Mouse (Mus musculus) right cerebral cortex, postnatal 36 days (tissue): ENCODE results near the gene 4833420G17Rik.
A peak's percentile ranks its signal among the peaks of the same experiment; 100 is the strongest.
"Not testable (repeated sequence)": the region's sequence is repeated elsewhere in the genome, so short reads cannot be mapped to it uniquely, and the experiment has no call there.

Experiments used
- DNase-seq, 2 experiments: peaks; one replicate each; pipeline ENCODE4 v3.0.0; 2022; ENCODE audit warnings: low spot score in 2 of 2, mixed read lengths in 1 of 2

4833420G17Rik gene

GRCm38 (mm10) chr13:119462596-119463560 is at the start of gene 4833420G17Rik:
Gene 4833420G17Rik (plus strand): TSS chr13:119462768.
- peak; percentile 77 to 89 for DNase-seq

DNA sequence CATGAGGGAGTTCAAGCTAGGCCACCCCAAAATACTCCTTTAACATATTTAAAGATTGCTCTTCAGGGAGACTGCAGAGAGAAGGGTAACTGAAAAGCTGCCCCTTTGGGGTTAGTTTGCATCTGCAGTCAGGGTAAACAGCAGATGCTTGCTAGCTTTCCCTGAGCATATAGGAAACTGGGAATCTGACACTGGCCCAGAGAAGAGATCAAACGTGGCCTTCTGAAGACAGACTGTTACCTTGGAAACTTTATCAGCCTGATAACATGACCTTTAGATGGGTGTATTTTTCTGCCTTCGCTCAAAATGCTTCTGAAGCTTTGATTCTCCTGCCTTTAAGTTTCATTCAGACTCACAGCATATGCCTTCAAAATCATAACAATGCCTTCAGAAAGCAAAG is 49.5 kb upstream of the 4833420G17Rik start:
- DNase-seq = no peak

DNA sequence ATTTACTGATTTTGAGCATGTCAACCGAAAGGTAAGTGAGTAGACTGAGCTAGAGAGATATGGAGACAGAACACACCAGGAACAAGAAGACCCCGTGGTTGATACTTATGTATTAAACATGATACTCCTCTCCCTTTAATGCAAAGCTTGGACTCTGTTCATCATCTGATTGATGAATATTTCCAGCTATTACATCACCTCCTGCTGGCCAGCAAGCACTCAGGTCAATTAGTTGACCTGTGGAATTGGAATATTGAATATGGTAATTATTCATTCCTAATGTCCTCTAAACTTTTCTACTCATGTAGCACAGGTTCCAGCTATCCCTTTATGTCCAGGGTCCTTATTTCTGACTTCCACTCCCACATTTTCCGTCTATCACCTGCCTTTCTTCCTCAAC is 44.1 kb upstream of the 4833420G17Rik start:
- no peak for DNase-seq

DNA sequence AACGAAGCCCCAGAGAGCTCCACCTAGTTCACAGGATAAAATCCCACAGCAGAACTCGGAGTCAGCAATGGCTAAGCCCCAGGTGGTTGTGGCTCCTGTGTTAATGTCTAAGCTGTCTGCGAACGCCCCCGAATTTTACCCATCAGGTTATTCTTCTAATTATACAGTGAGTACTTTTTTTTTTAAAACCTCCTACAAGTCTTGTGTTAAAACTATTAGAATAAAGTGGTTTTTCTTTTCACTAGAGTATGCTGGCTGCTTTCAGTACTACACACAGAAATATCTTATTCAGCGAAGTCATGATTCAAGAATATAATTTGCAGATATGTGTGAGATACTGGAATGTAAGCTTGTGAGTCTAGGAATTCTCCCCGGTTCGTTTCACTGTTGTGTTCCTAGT is 32.4 kb upstream of the 4833420G17Rik start:
- peak in 1 of 2 experiments; percentile 10 for DNase-seq

DNA sequence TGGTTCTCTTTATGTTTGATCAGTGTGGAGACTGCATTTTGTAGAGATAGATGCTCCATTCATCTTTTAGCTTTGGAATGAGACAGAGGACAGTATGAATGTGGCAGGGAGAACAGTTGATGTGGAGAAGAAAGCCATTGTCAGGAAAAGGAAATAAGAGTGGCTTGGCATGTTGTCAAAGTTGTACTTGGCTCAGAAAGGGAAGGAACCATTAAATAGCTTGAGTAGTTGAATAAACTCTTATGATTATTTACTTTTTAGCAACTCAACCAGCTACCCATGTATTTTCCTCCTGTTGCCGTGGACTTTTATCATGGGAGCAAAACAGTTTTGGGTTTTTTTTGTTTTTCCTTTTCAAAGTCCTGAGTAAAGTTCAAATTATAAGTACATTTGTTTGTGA is 30.5 kb upstream of the 4833420G17Rik start:
- no peak for DNase-seq

GRCm38 (mm10) chr13:119434359-119434758 is 28.2 kb upstream of the 4833420G17Rik start:
- no peak for DNase-seq

GRCm38 (mm10) chr13:119442244-119442643 is 20.3 kb upstream of the 4833420G17Rik start:
- no peak for DNase-seq

DNA sequence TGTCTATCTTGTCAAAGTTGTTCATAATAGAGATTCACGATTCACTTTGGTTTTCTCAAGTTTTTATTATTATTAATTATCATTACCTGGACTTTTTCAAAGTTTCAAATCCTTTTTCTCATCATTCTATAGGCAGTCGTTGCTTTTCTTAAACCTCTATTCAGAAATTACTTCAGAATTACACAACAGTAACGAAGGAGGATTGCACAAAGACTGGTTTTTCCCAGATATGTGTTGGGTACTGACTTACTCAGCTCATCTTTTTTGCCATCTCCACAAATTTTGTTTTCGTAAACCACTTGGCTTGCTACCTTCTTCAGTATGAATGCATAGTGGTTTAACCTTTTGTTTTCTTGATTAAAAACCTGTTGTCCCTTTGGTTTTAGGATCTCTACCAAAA is 9.0 kb upstream of the 4833420G17Rik start:
- DNase-seq = no peak

GRCm38 (mm10) chr13:119455082-119455481 is 7.5 kb upstream of the 4833420G17Rik start:
- no peak for DNase-seq

DNA sequence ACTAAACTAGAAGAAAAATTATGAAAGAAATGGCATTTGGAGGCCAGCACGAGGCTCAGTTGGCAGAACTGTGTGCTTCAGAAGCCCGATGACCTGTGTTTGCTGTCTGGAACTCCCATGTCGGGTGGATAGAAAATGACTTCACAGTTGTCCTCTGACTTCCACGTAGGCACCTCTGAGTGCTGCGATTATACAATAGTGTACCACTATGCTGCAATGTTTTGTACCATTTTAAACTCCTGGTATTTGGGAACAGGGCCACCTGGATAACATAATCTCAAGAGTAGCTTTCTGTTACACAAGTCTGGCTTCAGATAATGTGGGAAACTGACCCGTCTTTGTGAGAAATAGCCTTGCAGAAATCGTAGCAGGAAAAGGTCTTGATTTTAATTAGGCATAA is 6.2 kb upstream of the 4833420G17Rik start:
- DNase-seq = no peak

GRCm38 (mm10) chr13:119461900-119462595 is 520 bp upstream of the 4833420G17Rik start:
- no peak for DNase-seq

GRCm38 (mm10) chr13:119476631-119477030 is 14.1 kb downstream of the 4833420G17Rik start:
- DNase-seq = no peak

DNA sequence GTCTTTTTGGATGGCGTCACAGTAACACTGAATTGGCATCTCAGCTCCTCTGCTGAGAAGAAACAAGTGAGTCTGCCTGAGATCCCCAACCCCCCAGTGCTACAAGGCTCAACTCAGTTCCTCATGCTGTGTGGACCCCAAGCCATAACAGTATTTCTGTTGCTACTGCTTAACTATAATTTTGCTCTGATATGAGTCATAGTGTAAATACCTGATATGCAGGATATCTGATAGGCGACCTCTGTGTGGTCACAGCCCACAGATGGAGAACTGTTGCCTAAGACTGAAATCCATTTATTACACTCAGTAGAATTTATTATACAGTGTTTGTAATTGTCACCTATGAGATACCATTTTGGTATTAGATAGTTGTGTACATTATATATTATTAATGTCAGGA is 15.2 kb downstream of the 4833420G17Rik start:
- DNase-seq = no peak

- no peak for DNase-seq
Observed at GRCm38 (mm10) chr13:119487354-119487753, 24.8 kb downstream of the 4833420G17Rik start.

DNA sequence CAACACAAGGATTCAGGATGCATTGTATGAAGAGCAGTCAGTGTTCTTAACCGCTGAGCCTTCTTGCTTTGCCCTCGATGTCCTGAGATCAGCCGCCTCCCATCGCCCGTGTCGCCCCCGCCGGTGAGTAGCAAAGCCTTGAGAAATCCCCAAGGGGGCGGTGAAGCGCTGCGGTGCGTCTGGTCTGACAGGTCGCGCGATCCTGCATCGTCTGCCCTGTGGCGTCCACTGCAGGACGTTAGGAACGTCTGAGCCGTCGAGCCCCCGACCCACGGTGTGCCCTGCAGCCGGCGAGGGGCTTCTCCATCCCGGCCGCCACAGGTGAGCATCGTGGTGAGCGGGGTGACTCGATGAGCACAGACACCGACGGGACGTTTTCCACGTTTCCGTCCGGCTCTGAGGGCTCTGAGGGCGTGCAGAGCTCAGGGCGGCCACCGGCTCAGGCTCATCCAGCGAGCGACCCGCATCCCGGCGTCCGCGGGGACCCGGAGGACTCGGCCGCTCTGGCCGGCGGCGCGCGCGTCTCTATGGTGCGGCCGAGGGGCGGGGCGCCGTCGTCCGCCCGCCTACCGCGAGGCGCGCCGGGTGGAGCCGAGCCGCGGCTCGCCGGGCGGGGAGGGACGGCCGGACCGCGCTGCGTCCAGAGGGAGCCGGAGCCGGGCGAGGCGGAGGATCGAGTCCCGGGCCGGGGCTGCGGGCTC is 25.5 kb downstream of the 4833420G17Rik start, which contains the start of the genes Tmem267 and 3110070M22Rik:
Gene Tmem267 (plus strand): TSS at position 160 of the 701 bp plus-strand sequence.
Gene 3110070M22Rik (minus strand): TSS at position 504 of the 701 bp plus-strand sequence.
- DNase-seq = peak; percentile 79 to 81

DNA sequence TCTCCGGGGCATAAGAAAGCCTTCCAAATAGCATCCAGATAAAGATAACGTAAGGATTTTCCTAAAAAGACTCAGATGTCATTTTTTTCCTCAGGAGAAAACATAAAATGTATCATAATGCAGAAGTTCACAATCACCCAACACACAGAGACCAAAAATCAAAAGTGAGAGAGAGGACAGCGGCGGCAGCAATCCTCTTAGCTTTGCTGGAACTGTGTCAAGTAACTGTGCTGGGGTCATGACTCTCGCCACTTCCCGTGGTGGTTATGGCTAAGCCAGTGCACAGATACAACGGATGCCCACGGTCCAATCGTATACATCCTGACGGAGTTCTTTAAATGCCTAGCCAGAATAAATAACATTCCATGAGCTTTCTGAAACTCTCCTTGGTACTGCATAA is 29.5 kb downstream of the 4833420G17Rik start:
- not testable (repeated sequence) for DNase-seq

- DNase-seq = not testable (repeated sequence)
Observed at GRCm38 (mm10) chr13:119494938-119495337, 32.4 kb downstream of the 4833420G17Rik start.
